Mouse (Mus musculus): ENCODE measurements around the gene Chmp5. TPM values are rescaled to one million over a fixed set of nuclear protein-coding genes. Genes with fewer than 3 reads are reported as not detected.
"Not testable (repeated sequence)": the region's sequence is repeated elsewhere in the genome, so short reads cannot be mapped to it uniquely, and the experiment has no call there.

Gene Chmp5
- 10 to 100 TPM; 81.2 to 83.2 TPM for total RNA-seq (2021)

DNA sequence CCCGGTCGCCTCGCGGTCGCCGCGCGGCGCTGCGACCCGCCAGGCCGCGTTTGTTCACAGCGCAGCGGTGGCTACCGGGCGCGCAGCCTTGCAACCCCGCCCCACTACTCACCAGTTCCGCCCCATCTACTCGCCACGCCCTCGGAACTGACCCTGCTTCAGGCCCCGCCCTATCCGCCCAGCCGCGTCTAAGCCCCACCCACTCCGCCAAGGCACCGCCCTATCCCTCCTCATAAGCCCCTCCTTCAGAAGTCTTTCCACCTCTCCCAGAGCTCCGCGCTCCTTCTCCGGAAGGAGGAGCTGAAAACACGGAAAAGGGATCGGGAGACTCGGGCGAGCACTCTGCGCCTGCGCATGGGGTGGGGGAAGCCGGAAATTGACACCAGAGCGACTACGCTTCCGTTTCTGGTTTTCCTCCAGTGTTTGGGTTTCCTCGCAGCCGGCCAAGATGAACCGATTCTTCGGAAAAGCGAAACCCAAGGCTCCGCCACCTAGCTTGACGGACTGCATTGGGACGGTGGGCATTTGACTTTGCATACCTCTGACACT lies at the start of gene Chmp5, which contains the start of gene Bag1:
Gene Chmp5, plus strand, starts transcription at position 248 of the 549 bp plus-strand sequence.
Gene Bag1, minus strand, starts transcription at position 135 of the 549 bp plus-strand sequence.
- DNase-seq (ENCODE audit: low spot score in 2 of 2), result peak; percentile 95 to 99
- intact Hi-C loops (cut with DNase I), result no loop called here

DNA sequence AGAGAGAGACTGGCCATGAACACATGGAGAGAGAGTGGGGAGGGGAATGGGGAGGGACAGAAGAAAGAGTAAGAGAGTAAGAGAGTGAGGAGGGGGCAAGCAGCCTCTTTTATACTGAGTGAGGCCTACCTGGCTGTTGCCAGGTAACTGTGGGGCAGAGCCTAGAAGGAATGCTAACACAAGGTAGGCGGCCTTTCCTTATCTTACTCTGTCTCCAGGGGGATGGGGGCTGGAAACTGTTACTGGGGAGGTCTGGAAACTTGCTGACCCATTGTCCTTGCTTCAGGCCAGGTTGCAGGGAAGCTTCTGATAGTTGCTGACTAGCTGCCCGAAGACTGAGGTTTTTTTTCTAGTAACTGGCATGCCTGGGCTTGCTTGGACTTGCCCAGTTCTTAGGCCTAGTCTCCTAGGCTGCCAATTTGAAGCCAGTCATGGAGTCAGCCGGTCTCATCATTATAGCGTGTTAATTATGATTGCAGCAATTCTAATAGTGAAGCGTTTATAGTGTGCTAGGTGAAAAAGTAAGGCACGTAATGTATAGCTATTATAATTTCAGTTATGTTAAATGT lies 49.6 kb upstream of the Chmp5 start:
- intact Hi-C loops (cut with DNase I), result no loop called here
- DNase-seq (ENCODE audit: low spot score in 2 of 2), result no peak

DNA sequence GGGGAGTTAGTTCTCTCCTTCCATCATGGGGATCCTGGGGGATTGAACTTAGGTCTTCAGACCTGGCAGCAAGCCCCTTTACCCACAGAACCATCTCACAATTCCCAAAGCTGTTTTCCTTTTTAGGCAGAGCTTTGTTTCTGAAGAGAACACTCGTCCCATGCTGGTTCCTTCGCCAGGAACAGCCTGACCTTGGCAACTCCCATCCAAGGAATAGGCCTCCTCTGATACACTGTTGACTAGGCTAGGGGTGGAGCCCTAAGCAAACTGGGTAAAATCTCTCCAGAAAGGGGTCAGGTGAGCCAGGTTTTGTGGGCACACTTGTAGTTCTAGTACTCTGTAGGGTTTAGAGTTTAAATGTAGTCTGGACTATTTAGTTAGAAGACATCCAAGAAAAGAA lies 48.9 kb upstream of the Chmp5 start:
- intact Hi-C loops (cut with DNase I), result no loop called here
- no peak for DNase-seq (ENCODE audit: low spot score in 2 of 2)

DNA sequence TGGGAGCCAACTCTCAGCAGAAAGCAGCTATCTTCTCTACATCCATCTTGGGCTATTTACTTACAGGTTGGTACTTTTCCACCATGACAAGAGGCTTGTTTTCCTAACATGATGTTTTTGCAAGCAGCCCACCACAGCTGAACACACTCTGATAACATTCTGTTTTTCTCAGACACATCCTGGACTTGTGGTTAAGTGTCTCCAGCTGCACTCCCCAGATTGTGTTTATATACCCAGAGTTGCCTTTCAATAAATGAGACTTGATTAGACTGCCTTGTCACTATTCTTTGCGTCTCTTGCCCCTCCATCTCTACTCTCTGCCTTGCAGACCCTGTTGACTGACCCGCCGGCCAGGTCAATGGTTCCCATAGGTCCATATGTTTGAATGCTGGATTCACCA lies 48.1 kb upstream of the Chmp5 start:
- no peak for DNase-seq (ENCODE audit: low spot score in 2 of 2)
- intact Hi-C loops (cut with DNase I), result no loop called here

GRCm38 (mm10) chr4:40900612-40901011 lies 47.6 kb upstream of the Chmp5 start:
- intact Hi-C loops (cut with DNase I), result no loop called here
- DNase-seq (ENCODE audit: low spot score in 2 of 2), result no peak

GRCm38 (mm10) chr4:40906298-40906697 lies 41.9 kb upstream of the Chmp5 start:
- intact Hi-C loops (cut with DNase I), result loop anchor here (1.0 kb wide), 1 partner anchor 132 kb away; no protein-coding TSS in a partner anchor
- peak in 1 of 2 experiments; percentile 16 for DNase-seq (ENCODE audit: low spot score in 2 of 2)

- intact Hi-C loops (cut with DNase I), result no loop called here
Measured at GRCm38 (mm10) chr4:40908261-40908969, 39.8 kb upstream of the Chmp5 start.

GRCm38 (mm10) chr4:40914287-40914867 lies 33.8 kb upstream of the Chmp5 start:
- intact Hi-C loops (cut with DNase I), result no loop called here
- no peak for DNase-seq (ENCODE audit: low spot score in 2 of 2)

More at GRCm38 (mm10) chr4:40908261-40908969, 39.8 kb upstream of the Chmp5 start:
- DNase-seq (ENCODE audit: low spot score in 2 of 2), result no peak

GRCm38 (mm10) chr4:40915947-40916346 lies 32.3 kb upstream of the Chmp5 start:
- intact Hi-C loops (cut with DNase I), result no loop called here
- DNase-seq (ENCODE audit: low spot score in 2 of 2), result no peak

GRCm38 (mm10) chr4:40916592-40917155 lies 31.5 kb upstream of the Chmp5 start:
- no peak for DNase-seq (ENCODE audit: low spot score in 2 of 2)
- intact Hi-C loops (cut with DNase I), result no loop called here

GRCm38 (mm10) chr4:40919785-40920184 lies 28.4 kb upstream of the Chmp5 start, which contains the start of gene Spink4:
TSS of gene Spink4 (plus strand) at chr4:40920052.
- DNase-seq (ENCODE audit: low spot score in 2 of 2), result no peak
- intact Hi-C loops (cut with DNase I), result no loop called here

DNA sequence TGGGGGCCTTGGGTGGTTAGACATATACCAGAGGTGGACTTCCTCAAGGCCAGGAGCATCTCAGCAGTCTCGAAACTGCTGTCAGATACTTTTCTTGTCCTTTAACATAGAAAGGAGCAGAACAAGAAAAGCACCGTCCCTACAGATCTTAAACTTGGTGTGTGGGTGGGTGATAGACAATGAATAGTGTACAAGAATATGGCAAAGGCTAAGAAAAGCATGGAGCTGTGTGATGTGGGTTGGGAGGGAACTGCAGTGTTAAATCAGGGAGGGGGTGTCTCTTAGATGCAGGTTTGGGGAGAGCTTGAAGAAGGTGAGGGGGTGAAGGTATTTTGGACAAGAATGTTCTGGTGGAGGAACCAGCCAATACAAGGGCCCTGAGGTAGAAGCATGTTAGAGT lies 27.6 kb upstream of the Chmp5 start:
- intact Hi-C loops (cut with DNase I), result no loop called here
- peak; percentile 14 to 85 for DNase-seq (ENCODE audit: low spot score in 2 of 2)

DNA sequence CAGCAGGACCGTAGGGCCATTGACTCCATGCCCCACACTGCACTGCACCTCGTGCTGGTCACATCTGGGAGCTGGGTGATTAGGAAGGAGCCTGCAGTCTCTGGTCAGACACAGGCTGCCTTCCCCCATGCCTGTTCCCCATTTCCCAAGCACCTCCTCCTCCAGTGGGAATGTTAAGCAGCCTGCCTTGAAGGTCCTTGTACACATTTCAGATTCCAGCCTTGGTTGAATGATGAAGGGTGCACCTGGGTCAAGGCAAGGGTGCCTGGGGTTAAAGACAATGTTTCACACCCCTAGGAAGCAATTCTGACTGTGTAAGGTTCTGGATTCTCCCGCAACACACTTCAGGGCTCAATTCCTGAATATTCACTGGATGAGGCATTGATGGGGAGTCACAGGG lies 26.9 kb upstream of the Chmp5 start:
- intact Hi-C loops (cut with DNase I), result no loop called here
- DNase-seq (ENCODE audit: low spot score in 2 of 2), result no peak

- no peak for DNase-seq (ENCODE audit: low spot score in 2 of 2)
- intact Hi-C loops (cut with DNase I), result no loop called here
Measured at GRCm38 (mm10) chr4:40923087-40923651, 25.0 kb upstream of the Chmp5 start.

GRCm38 (mm10) chr4:40925568-40925967 lies 22.6 kb upstream of the Chmp5 start:
- intact Hi-C loops (cut with DNase I), result no loop called here
- DNase-seq (ENCODE audit: low spot score in 2 of 2), result no peak

- intact Hi-C loops (cut with DNase I), result no loop called here
- DNase-seq (ENCODE audit: low spot score in 2 of 2), result no peak
Measured at GRCm38 (mm10) chr4:40929046-40929445, 19.2 kb upstream of the Chmp5 start.

DNA sequence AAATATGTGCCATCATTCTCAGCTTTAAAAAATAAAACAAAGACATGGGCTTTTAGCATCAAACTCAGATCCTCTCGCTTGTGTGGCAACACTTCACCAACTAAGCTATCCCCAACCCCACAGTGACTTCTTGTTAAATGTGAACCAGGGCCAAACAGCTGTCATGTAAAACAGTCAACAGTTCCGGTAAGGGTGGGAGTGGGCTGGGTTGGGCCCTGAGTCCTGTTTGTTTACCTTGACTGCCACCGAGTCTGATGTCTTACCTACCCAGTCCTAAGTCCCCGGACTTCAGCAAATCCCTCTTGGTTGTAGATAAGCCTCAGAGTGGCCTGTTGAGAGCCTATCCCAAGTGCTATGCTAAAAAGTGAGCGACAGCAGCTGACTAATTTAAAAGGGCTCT lies 14.5 kb upstream of the Chmp5 start:
- intact Hi-C loops (cut with DNase I), result no loop called here

DNA sequence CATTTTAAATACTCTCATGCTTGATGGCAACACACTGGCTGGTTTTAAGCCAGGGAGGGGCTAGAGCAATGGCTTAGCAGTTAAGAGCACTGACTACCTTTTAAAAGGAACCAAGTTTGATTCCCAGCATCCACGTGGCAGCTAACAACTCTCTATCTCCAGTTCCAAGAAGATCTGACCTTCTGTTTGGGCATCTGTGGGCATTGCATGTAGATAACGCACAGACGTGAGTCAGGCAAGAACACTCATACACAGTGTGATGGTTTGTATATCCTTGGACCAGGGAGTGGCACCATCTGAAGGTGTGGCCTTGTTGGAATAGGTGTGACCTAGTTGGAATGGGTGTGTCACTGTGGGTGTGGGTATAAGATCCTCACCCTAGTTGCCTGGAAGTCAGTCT lies 13.8 kb upstream of the Chmp5 start:
- intact Hi-C loops (cut with DNase I); DNase-seq (ENCODE audit: low spot score in 2 of 2): not testable (repeated sequence)

More for the DNA sequence above, 14.5 kb upstream of the Chmp5 start:
- no peak for DNase-seq (ENCODE audit: low spot score in 2 of 2)

DNA sequence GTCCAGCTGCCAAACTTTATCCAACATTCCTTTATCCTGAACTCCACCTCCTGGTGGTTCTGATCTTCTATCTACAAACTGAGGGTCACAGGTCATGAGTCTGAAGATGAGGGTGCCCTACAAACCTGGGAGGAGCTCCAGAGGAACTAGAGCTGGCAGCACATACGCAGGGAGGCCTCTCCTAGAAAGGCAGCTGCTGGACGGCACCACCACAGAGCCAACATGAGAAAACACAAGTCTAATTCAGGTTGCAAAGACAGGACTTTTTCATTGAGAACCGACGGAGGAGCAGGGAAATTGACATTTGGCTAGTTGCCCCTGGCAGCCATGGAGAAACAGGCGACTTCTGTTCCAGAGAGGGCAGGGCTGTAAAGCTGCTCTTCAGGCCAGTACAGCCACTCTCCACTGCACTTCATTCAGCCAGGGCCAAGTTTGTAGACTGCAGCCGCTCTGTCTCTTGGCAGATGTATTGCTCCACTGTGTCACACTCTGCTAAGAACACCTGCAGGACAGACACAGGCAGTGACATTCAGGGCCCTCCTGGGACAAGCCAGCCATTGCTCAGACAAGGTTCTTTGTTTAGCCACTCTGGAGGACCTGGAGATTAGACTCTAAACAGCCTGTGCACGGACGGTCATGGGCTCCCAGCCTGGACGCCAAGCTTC lies 11.9 kb upstream of the Chmp5 start:
- peak; percentile 34 to 67 for DNase-seq (ENCODE audit: low spot score in 2 of 2)
- intact Hi-C loops (cut with DNase I), result no loop called here

Data from left cerebral cortex, postnatal 25 days (tissue).